Mouse (Mus musculus) ovary, adult 18-20 months (tissue): ENCODE measurements around the gene Fras1.

Experiments
- DNase-seq: peaks from one replicate; pipeline ENCODE4 v3.0.0; 2022; ENCODE audit warnings: low spot score, mixed read lengths

The Fras1 gene

GRCm38 (mm10) chr5:96682777-96683176 lies 309.0 kb downstream of the Fras1 start:
- no peak for DNase-seq

GRCm38 (mm10) chr5:96688885-96689284 lies 315.1 kb downstream of the Fras1 start:
- no peak for DNase-seq

- DNase-seq, result no peak
Measured at GRCm38 (mm10) chr5:96698972-96699371, 325.2 kb downstream of the Fras1 start.

- DNase-seq, result no peak
Measured at GRCm38 (mm10) chr5:96702706-96703625, 329.2 kb downstream of the Fras1 start.

- DNase-seq, result no peak
Measured at GRCm38 (mm10) chr5:96708515-96708914, 334.8 kb downstream of the Fras1 start.

- DNase-seq, result no peak
Measured at GRCm38 (mm10) chr5:96712089-96712684, 338.4 kb downstream of the Fras1 start.

- no peak for DNase-seq
Measured at GRCm38 (mm10) chr5:96712799-96713198, 339.0 kb downstream of the Fras1 start.

- no peak for DNase-seq
Measured at GRCm38 (mm10) chr5:96716273-96717034, 342.7 kb downstream of the Fras1 start.

- DNase-seq, result no peak
Measured at GRCm38 (mm10) chr5:96717690-96718089, 343.9 kb downstream of the Fras1 start.

- no peak for DNase-seq
Measured at GRCm38 (mm10) chr5:96718601-96719000, 344.8 kb downstream of the Fras1 start.

GRCm38 (mm10) chr5:96719221-96719620 lies 345.5 kb downstream of the Fras1 start:
- DNase-seq, result no peak

- DNase-seq, result no peak
Measured at GRCm38 (mm10) chr5:96722690-96723089, 348.9 kb downstream of the Fras1 start.

GRCm38 (mm10) chr5:96739138-96739878 lies 365.6 kb downstream of the Fras1 start:
- DNase-seq, result no peak

GRCm38 (mm10) chr5:96747195-96747984 lies 373.6 kb downstream of the Fras1 start:
- DNase-seq, result no peak

GRCm38 (mm10) chr5:96757615-96758014 lies 383.9 kb downstream of the Fras1 start:
- no peak for DNase-seq

- DNase-seq, result no peak
Measured at GRCm38 (mm10) chr5:96762021-96762420, 388.3 kb downstream of the Fras1 start.

GRCm38 (mm10) chr5:96768846-96769471 lies 395.2 kb downstream of the Fras1 start:
- DNase-seq, result no peak

- no peak for DNase-seq
Measured at GRCm38 (mm10) chr5:96783506-96784288, 409.9 kb downstream of the Fras1 start.

- DNase-seq, result no peak
Measured at GRCm38 (mm10) chr5:96785096-96785495, 411.3 kb downstream of the Fras1 start.

GRCm38 (mm10) chr5:96792422-96792821 lies 418.7 kb downstream of the Fras1 start:
- DNase-seq, result no peak
